Mouse (Mus musculus): ENCODE results near the gene C2cd2.

DNA sequence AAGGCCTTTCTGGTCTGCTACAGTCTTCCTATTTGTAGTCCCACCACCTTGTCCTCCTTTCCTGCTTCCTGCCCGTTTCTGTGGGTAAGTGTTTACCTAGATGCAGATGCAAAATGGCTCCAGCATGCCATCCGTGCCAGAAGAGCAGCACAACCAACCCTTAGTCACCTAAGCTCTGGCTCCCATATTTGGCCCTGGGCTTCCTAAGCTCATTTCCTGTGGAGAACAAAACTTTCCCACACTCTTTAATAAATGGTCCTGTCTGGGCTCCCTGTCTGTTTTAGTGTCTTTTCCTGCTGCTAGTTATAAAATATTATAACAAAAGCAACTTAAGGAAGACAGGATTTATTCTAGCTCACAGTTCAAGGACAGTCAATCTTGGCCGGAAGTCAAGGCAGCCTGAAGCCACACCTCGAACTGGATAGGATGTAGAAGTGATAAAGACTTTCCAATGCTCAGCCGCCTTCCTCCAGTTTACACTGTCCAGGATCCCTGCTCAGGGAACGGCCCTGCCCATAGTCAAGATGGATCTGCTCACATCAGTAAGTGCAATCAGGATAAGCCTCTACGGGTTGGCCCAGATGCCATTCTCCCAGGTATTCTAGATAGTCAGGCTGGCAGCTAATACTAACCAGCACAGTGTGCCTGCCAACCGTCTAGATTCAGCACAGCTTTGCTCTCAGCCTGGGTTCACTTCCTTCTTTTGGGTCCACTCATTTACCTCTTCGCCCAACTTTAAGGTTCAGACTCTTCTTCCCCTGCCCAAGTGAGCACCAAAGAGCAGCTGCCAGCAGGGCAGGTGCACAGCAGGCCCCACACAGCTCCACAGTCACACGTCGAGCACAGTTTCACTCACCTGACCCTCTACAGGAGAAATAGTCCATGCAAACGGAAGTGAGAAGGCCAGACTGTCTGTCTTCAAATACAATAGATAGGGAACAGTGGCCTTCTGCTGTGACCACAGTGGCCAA lies 117.1 kb downstream of the C2cd2 start:
- no peak for TF ChIP-seq CTCF (IDR thresholded peaks at IDR 0.05; ENCODE audit: extremely low read depth, insufficient read length, insufficient replicate concordance, low read depth, low read length)
- TF ChIP-seq POLR2A (IDR thresholded peaks at IDR 0.05; ENCODE audit: low read depth, low read length): no peak
